Mouse (Mus musculus): ENCODE measurements around the gene Vps9d1.

DNA sequence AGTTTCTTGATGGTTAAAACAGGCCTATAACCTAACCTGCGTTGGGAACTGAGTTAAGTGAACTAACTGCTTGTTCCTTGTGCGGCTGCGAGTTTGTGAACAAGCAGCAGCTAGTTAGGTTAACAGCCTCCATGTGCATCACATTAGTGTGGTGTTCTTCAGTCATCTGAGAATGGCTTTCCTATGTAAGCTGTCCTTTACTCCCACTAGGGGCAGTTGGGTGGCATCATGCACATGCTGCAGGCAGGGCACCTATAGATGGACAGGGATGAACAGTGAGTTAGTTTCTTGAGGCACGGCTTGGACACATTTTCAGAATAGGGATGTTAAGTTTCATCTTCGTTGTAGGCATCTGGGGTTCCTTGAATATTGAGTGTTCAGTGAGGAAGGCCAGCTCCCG is 1.0 kb upstream of the Vps9d1 start:
- TF ChIP-seq POLR2A (IDR thresholded peaks at IDR 0.05; ENCODE audit: low read depth, low read length): no peak
- TF ChIP-seq CTCF (conservative IDR thresholded peaks at IDR 0.05; ENCODE audit: insufficient read depth, insufficient read length, low read depth, low read length): peak; percentile 26; the same call in 1 of the 2 replicates
